17 mouse cellular contexts compared by ENCODE assay signal in the genomic region with DNA sequence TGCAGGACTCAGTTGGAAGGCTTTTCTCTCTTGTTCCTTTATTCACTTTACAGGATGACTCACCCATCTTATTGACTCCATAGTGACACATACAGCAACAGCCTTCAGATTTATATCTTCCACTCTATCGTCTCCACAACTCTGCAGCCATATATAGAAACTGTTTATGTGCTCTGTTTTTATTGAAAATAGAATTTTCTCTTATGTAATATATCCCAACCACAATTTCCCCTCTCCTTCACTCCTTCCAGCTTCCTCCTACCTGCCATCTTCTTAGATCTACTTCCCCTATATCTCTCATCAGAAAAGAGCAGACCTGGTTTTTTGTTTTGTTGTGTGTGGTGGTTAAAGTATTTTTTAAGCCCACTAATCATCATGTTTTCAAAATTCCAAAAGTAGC.
"Had no signal": no experiment of that assay in that cellular context is flagged by ENCODE, and none has a peak within 500 bp of the region (broad histone marks: within the 10 kb centered on the region; RNA-seq: fewer than 3 reads in every experiment).

No protein-coding gene starts in this region.

- H3K27ac ChIP-seq: intestine, embryonic 15.5 days; limb, embryonic 12.5 days; limb, embryonic 15.5 days; liver, embryonic 14.5 days; macrophage had no signal

- H3K4me3 ChIP-seq: intestine, embryonic 15.5 days; limb, embryonic 12.5 days; limb, embryonic 15.5 days had no signal

- ATAC-seq: intestine, embryonic 15.5 days; liver, postnatal 0 days had no signal

- DNase-seq: kidney, adult 11 months; kidney, adult 8-10 months; kidney, postnatal 14 days; layer of hippocampus, postnatal 36 days; left cerebral cortex, postnatal 4 days; liver, postnatal 0 days; midbrain, embryonic 14.5 days; thymus, adult 18-20 months; thymus, postnatal 36 days had no signal

- H3K4me1 ChIP-seq: intestine, embryonic 15.5 days; limb, embryonic 12.5 days; limb, embryonic 15.5 days had no signal

- H3K36me3 ChIP-seq: intestine, embryonic 15.5 days; limb, embryonic 12.5 days; limb, embryonic 15.5 days had no signal

- H3K4me2 ChIP-seq: intestine, embryonic 15.5 days; limb, embryonic 12.5 days; limb, embryonic 15.5 days; liver, embryonic 11.5 days; lung, embryonic 14.5 days; midbrain, embryonic 11.5 days had no signal

- H3K27me3 ChIP-seq: intestine, embryonic 15.5 days; limb, embryonic 12.5 days; limb, embryonic 15.5 days had no signal

- H3K9me3 ChIP-seq: intestine, embryonic 15.5 days; limb, embryonic 12.5 days; limb, embryonic 15.5 days had no signal

- H3K9ac ChIP-seq: intestine, embryonic 15.5 days; limb, embryonic 12.5 days; limb, embryonic 15.5 days; liver, embryonic 14.5 days; liver, postnatal 0 days; lung, embryonic 14.5 days had no signal
